Mouse (Mus musculus) Muller cell, postnatal 12 days (primary cell): ENCODE results near the gene 4933402N22Rik.
"Not testable (repeated sequence)": the region's sequence is repeated elsewhere in the genome, so short reads cannot be mapped to it uniquely, and the experiment has no call there.

Experiments used
- DNase-seq: peaks from one replicate; pipeline ENCODE4 v3.0.0-alpha.2; 2015; ENCODE audit errors: inconsistent ontology term

The 4933402N22Rik gene

GRCm38 (mm10) chr5:11917743-11918142 lies at the start of gene 4933402N22Rik:
Gene 4933402N22Rik, plus strand, starts transcription at chr5:11918043.
- not testable (repeated sequence) for DNase-seq

DNA sequence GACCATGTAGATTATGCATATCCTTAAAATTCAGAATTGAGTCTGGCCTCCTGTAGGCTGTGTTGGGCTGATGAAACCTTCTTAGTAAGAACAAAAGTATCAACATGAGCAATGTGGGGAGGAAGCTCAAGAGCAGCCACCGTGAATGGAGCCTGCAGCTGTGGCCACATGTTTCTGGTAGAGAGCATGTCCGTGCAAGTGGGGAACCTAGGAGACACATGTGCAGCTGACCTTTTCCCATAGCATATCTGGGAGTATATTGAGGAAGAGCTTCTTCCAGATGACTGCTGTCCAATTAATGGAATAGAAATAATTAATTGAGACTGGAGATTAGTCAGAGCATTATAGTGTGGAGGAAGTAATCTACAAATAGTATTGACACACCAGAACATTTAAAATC lies 5.9 kb downstream of the 4933402N22Rik start:
- not testable (repeated sequence) for DNase-seq
